Mouse (Mus musculus) midbrain, embryonic 13.5 days (tissue): ENCODE data around the gene Myo18b. TPM values are rescaled to one million over a fixed set of nuclear protein-coding genes. Genes with fewer than 3 reads are reported as not detected.

Experiments
- ATAC-seq: fragments of 200-750 bp; cut with Nextera tagmentation; 2 replicates; pipeline ENCODE4 v1.8.0; 2017; ENCODE audit warnings: mild to moderate bottlenecking, moderate TSS enrichment, moderate library complexity
- H3K27ac ChIP-seq: fragments of 300-500 bp; sonication (generic); 2 replicates; pipeline ENCODE4 v1.5.1; 2015; ENCODE audit warnings: inconsistent platforms, mild to moderate bottlenecking, moderate library complexity
- H3K27me3 ChIP-seq: fragments of 300-500 bp; sonication (generic); 2 replicates; pipeline ENCODE4 v1.6.1; 2015; ENCODE audit warnings: mild to moderate bottlenecking, inconsistent platforms
- H3K36me3 ChIP-seq: fragments of 300-500 bp; sonication (generic); 2 replicates; pipeline ENCODE4 v1.6.1; 2015; ENCODE audit warnings: mild to moderate bottlenecking, inconsistent platforms
- H3K4me1 ChIP-seq: fragments of 300-500 bp; sonication (generic); replicated peaks from 2 replicates; pipeline ENCODE4 v1.6.1; 2015; ENCODE audit warnings: inconsistent platforms
- H3K4me2 ChIP-seq: fragments of 300-500 bp; sonication (generic); replicated peaks from 2 replicates; pipeline ENCODE4 v1.6.1; 2015; ENCODE audit warnings: moderate library complexity, mild to moderate bottlenecking, inconsistent platforms
- H3K4me3 ChIP-seq: fragments of 300-500 bp; sonication (generic); replicated peaks from 2 replicates; pipeline ENCODE4 v1.5.1; 2015; ENCODE audit warnings: mild to moderate bottlenecking, inconsistent platforms
- H3K9ac ChIP-seq: fragments of 300-500 bp; sonication (generic); replicated peaks from 2 replicates; pipeline ENCODE4 v1.6.1; 2015; ENCODE audit warnings: mild to moderate bottlenecking, inconsistent platforms
- H3K9me3 ChIP-seq: fragments of 300-500 bp; sonication (generic); 2 replicates; pipeline ENCODE4 v1.6.1; 2016; ENCODE audit warnings: mild to moderate bottlenecking, inconsistent platforms
- WGBS: fragments of 180-500 bp; shearing (Covaris S2); methylation state at CpG from one replicate; pipeline ENCODE4 v1.1.7; 2015; 5-methylcytosine and 5-hydroxymethylcytosine counted together
- polyA plus RNA-seq: library from polyadenylated mRNA; unstranded; fragments of >200 nt; fragmentation: Nextera tagmentation; extraction: Ambion mirVana; gene quantifications from 2 replicates; pipeline ENCODE4 v1.2.1, GENCODE M21; 2015

Gene Myo18b
- polyA plus RNA-seq, 1 experiment from 2014 or later: 2.3 TPM

- Histone ChIP-seq H3K9ac (no peak overlapping the region), H3K4me2 (no peak overlapping the region), H3K27me3 (no peaks in the 10 kb centered on the region), H3K36me3 (no peaks in the 10 kb centered on the region), H3K4me3 (no peak overlapping the region), H3K9me3 (no peaks in the 10 kb centered on the region), H3K27ac (peak overlapping the region; percentile 14), H3K4me1 (peaks cover 7% of the 10 kb centered on the region; the same call in 1 of the 2 replicates)
- ATAC-seq: 0 out of 2 replicates have a peak, but pooled peaks have one; percentile 30
- WGBS: 58% methylated on average over 6 of the region's 6 CpGs
Observed at GRCm38 (mm10) chr5:112728432-112728831, 167.7 kb downstream of the Myo18b start.

DNA sequence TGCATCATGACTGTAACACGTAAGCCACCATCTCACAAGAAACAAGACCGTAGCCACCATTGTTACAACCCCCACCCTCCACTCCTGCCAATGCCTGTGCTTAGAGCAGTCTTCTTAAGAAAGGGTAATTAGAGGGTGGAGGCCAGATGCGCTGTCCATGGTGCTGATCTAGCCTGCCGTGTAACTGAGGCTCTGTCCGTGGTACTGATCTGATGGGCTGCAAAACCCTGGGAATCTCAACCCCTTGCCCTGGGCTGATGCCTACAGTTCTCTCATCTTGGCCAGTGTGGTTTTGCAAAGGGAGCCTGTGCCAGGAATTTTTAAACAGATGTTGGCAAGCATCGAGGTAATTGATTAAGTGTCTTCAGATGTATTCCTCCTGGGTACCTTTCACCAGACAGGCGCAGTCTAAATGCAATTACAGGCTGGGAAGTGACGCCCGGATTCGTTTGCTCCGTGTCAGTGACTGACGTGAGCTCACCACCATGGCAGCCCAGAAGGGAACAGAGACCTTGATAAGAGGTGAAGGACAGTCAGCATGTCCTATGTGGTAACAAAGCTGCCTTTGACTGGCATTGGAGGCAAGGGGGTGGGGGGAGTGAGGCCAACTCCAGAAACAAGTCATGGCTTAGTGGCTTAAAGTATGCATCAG is 177.4 kb downstream of the Myo18b start:
- peaks cover 18% of the 10 kb centered on the region for H3K4me1 ChIP-seq
- H3K9ac ChIP-seq: no peak overlapping the region
- H3K4me2 ChIP-seq: no peak overlapping the region
- no peaks in the 10 kb centered on the region for H3K9me3 ChIP-seq
- peak; percentile 66 for ATAC-seq
- H3K27me3 ChIP-seq: no peaks in the 10 kb centered on the region; the same call in 1 of the 2 replicates
- H3K36me3 ChIP-seq: no peaks in the 10 kb centered on the region
- 31% methylated on average over 12 of the region's 12 CpGs for WGBS
- no peak overlapping the region for H3K4me3 ChIP-seq
- peak overlapping the region; percentile 69 for H3K27ac ChIP-seq

DNA sequence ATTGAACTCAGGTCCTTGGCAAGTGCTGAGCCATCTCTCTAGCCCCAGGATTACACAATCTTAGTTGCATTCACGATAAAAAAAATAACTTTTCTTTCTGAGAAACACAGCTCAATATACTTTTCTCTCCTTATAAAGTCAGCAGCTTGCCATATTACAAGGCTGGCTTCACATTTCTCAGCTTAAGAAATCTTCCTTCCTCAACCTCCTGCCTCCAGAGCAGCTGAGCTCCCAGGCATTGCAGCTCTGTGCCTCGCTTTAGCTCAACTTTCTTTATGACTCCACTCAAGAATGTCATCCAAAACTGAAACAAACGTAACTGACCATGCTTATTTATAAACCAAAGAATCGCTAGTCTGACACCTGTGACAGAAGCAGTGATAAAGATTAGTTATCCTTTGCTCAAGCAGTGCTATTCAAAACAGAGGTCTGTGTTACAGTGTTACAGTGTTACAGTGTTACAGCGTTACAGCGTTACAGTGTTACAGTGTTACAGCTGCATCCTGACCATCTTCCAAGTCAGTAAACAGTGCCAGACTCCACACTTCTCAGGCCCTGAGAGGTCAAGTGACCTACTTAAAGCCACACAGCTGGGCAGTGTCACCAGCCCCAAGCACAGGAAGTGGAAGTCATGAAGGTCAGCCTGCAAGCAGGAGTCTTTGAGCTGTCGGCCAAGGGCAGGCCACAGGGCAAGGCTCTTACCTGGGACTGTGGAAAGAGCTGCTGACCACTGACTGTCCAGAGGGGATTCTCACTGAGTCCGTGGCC is 181.3 kb downstream of the Myo18b start:
- peaks cover 18% of the 10 kb centered on the region for H3K4me1 ChIP-seq
- WGBS: 84% methylated on average over 8 of the region's 8 CpGs
- no peak for ATAC-seq
- no peaks in the 10 kb centered on the region for H3K9me3 ChIP-seq
- H3K27ac ChIP-seq: no peak overlapping the region
- H3K9ac ChIP-seq: no peak overlapping the region
- no peak overlapping the region for H3K4me2 ChIP-seq
- no peaks in the 10 kb centered on the region for H3K36me3 ChIP-seq
- no peak overlapping the region for H3K4me3 ChIP-seq
- no peaks in the 10 kb centered on the region for H3K27me3 ChIP-seq

DNA sequence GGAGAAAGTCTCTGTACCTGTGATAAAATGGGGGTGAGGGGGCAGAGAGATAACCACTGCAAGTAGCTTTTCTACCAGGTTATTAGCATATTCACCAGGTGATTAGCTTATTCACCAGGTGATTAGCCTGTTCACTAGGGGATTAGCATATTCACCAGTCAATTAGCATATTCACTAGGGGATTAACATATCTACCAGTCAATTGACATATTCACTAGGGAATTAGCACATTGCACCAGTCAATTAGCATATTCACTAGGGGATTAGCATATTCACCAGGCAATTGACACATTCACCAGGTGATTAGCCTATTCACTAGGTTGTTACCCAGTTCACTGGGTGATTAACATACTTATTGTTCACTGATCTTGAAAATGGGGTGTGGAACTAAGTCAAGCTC is 186.3 kb downstream of the Myo18b start:
- Histone ChIP-seq H3K27ac (no peak overlapping the region), H3K27me3 (no peaks in the 10 kb centered on the region), H3K36me3 (no peaks in the 10 kb centered on the region), H3K4me1 (no peaks in the 10 kb centered on the region), H3K4me3 (no peak overlapping the region), H3K9ac (no peak overlapping the region), H3K9me3 (no peaks in the 10 kb centered on the region), H3K4me2 (no peak overlapping the region)
- no peak for ATAC-seq

- H3K4me3 ChIP-seq: no peak overlapping the region
- H3K27ac ChIP-seq: no peak overlapping the region
- no peaks in the 10 kb centered on the region for H3K27me3 ChIP-seq
- no peak overlapping the region for H3K4me2 ChIP-seq
- no peaks in the 10 kb centered on the region for H3K36me3 ChIP-seq
- no peak for ATAC-seq
- H3K4me1 ChIP-seq: no peaks in the 10 kb centered on the region
- H3K9me3 ChIP-seq: no peaks in the 10 kb centered on the region
- H3K9ac ChIP-seq: no peak overlapping the region
Observed at GRCm38 (mm10) chr5:112708441-112708840, 187.7 kb downstream of the Myo18b start.

DNA sequence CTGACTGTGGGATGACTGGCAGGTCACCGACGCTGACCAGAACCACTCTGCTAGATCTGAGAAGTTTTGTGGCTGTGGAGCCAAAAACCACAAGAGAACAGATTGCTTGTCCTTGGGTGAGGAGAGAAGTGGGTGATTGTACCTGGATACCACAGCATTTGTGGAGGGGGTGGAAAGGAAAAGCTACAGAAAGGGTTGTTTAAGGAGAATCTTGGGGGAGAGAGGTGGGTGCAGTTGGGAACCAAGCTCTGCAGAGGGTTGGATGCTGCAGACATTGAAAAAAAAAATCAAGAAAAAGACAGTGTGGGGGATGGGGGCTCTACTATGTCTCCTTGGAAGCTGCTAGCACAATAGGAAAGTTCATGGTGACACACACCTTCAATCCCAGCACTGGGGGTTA is 188.7 kb downstream of the Myo18b start:
- Histone ChIP-seq H3K9me3 (no peaks in the 10 kb centered on the region), H3K4me3 (no peak overlapping the region), H3K4me1 (no peaks in the 10 kb centered on the region), H3K27ac (no peak overlapping the region), H3K27me3 (no peaks in the 10 kb centered on the region), H3K9ac (no peak overlapping the region), H3K36me3 (no peaks in the 10 kb centered on the region), H3K4me2 (no peak overlapping the region)
- 85% methylated on average over 2 of the region's 2 CpGs for WGBS
- ATAC-seq: no peak

- no peak for ATAC-seq
- H3K9me3 ChIP-seq: no peaks in the 10 kb centered on the region
- WGBS: 78% methylated on average over 3 of the region's 3 CpGs
- H3K9ac ChIP-seq: no peak overlapping the region
- no peaks in the 10 kb centered on the region for H3K36me3 ChIP-seq
- H3K27me3 ChIP-seq: no peaks in the 10 kb centered on the region
- H3K4me2 ChIP-seq: no peak overlapping the region
- H3K4me1 ChIP-seq: no peaks in the 10 kb centered on the region
- no peak overlapping the region for H3K27ac ChIP-seq
- H3K4me3 ChIP-seq: no peak overlapping the region
Observed at GRCm38 (mm10) chr5:112700794-112701193, 195.4 kb downstream of the Myo18b start.

GRCm38 (mm10) chr5:112696683-112697082 is 199.5 kb downstream of the Myo18b start:
- Histone ChIP-seq H3K4me2 (no peak overlapping the region), H3K27me3 (no peaks in the 10 kb centered on the region), H3K4me1 (no peaks in the 10 kb centered on the region), H3K36me3 (no peaks in the 10 kb centered on the region), H3K9me3 (no peaks in the 10 kb centered on the region), H3K4me3 (no peak overlapping the region), H3K27ac (no peak overlapping the region), H3K9ac (no peak overlapping the region)
- ATAC-seq: no peak
- WGBS: 58% methylated on average over 4 of the region's 4 CpGs

DNA sequence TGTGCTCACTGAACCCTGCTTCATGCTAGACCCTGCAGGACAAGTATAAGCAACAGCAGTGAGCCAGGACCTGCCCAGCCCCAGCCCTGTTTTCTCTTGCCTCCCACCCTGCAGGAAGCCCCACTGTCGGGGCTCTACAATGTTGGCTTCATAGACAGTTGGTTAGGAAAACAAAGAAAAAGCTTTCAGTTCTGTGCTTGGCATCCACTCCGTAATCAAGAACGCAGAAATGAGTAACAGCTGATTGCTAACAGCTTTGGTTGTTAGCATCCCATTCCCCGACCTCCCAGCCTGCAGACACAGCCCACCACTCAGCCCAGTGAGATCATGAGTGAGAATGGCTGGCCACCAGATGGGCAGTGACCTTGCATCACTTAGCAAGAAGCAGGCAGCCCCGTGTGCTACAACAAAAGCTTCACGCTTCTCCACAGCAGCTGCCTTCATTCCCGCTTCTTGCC is 200.9 kb downstream of the Myo18b start:
- no peaks in the 10 kb centered on the region for H3K27me3 ChIP-seq
- no peak overlapping the region for H3K9ac ChIP-seq
- WGBS: 58% methylated on average over 7 of the region's 7 CpGs
- no peak overlapping the region for H3K4me3 ChIP-seq
- H3K36me3 ChIP-seq: no peaks in the 10 kb centered on the region
- no peak overlapping the region for H3K4me2 ChIP-seq
- no peaks in the 10 kb centered on the region for H3K9me3 ChIP-seq
- no peak overlapping the region; the same call in 1 of the 2 replicates for H3K27ac ChIP-seq
- no peak for ATAC-seq
- H3K4me1 ChIP-seq: peaks cover 5% of the 10 kb centered on the region; the same call in 1 of the 2 replicates

GRCm38 (mm10) chr5:112693286-112693849 is 202.8 kb downstream of the Myo18b start:
- WGBS: 82% methylated on average over 18 of the region's 18 CpGs
- Histone ChIP-seq H3K36me3 (no peaks in the 10 kb centered on the region), H3K27me3 (no peaks in the 10 kb centered on the region), H3K4me3 (no peak overlapping the region), H3K4me2 (no peak overlapping the region), H3K4me1 (peaks cover 8% of the 10 kb centered on the region; the same call in 1 of the 2 replicates), H3K9ac (no peak overlapping the region), H3K27ac (no peak overlapping the region), H3K9me3 (no peaks in the 10 kb centered on the region)
- ATAC-seq: no peak

DNA sequence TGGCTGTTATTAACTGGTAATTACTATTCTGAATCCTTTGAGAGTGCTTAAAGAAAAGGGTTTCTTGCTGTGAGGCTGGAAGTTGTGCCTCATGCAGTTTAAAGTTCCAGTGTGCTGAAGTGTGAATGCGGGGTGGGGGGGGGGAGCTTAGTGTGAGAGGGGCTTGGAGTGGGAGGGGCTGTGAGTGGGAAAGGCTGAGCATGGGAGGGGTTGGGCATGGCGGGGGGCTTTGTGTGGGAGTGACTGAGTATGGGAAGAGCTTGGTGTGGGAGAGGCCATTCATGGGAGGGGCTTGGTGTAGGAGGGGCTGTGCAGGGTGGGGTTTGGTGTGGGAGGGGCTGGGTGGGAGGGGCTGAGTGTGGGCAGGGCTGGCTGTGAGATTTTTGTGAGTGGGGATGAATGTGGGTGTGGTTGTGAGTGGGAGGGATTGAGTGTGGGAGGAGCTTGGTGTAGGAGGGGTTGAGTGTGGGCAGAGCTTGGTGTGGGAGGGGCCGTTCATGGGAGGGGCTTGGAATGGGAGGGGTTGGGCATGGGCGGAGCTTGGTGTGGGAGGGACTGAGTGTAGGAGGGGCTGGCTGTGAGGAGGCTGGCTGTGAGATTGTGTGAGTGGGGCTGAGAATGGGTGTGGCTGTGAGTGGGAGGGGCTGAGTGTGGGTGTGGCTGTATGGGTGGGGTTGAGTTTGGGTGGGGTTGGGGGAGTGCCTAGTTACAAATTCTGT is 208.9 kb downstream of the Myo18b start:
- H3K27me3 ChIP-seq: no peaks in the 10 kb centered on the region
- WGBS: 66% methylated on average over 4 of the region's 4 CpGs
- H3K4me2 ChIP-seq: no peak overlapping the region
- no peaks in the 10 kb centered on the region for H3K36me3 ChIP-seq
- H3K27ac ChIP-seq: no peak overlapping the region
- no peak overlapping the region for H3K4me3 ChIP-seq
- H3K9ac ChIP-seq: no peak overlapping the region
- no peaks in the 10 kb centered on the region for H3K9me3 ChIP-seq
- no peak for ATAC-seq
- H3K4me1 ChIP-seq: peaks cover 8% of the 10 kb centered on the region; the same call in 1 of the 2 replicates
